Mouse (Mus musculus) ES-Bruce4 (cell line): Measurements from ENCODE around the gene Tox2.

Source experiments
- EP300 ChIP-seq: IDR thresholded peaks from 2 replicates; pipeline ENCODE4 v1.6.1; 2011; ENCODE audit warnings: low read depth, low read length; ENCODE audit not compliant: insufficient read depth
- POLR2A ChIP-seq: IDR thresholded peaks from one replicate; pipeline ENCODE4 v1.8.1; 2011; ENCODE audit warnings: low read length; ENCODE audit not compliant: insufficient read depth

GRCm38 (mm10) chr2:163271581-163272492, 68.9 kb downstream of the Tox2 start:
- TF ChIP-seq EP300: no peak
- TF ChIP-seq POLR2A: no peak
